Mouse (Mus musculus) CH12.LX (cell line): ENCODE results near the gene Gm19684.

Source experiments
- CHD1 ChIP-seq: IDR thresholded peaks from 2 replicates; pipeline ENCODE4 v1.6.1; 2012; ENCODE audit warnings: low read depth, low read length, improper control_type of control experiment, inconsistent platforms
- CTCF ChIP-seq, 2 experiments: IDR thresholded peaks in 1 of 2; conservative IDR thresholded peaks in 1 of 2; 2 replicates each; pipeline ENCODE4 v1.5.1; 2011 to 2012; ENCODE audit warnings: low read depth in 2 of 2, low read length in 2 of 2, improper control_type of control experiment in 1 of 2, inconsistent platforms in 1 of 2, mild to moderate bottlenecking in 1 of 2, moderate library complexity in 1 of 2
- EP300 ChIP-seq: IDR thresholded peaks from 2 replicates; pipeline ENCODE4 v1.6.1; 2011; ENCODE audit warnings: low read length, improper control_type of control experiment
- GABPA ChIP-seq: IDR thresholded peaks from 2 replicates; pipeline ENCODE4 v1.6.1; 2012; ENCODE audit warnings: low read depth, low read length, improper control_type of control experiment, inconsistent platforms; ENCODE audit not compliant: insufficient replicate concordance
- HCFC1 ChIP-seq: IDR thresholded peaks from 2 replicates; pipeline ENCODE4 v1.6.1; 2012; ENCODE audit warnings: low read depth, mild to moderate bottlenecking, inconsistent platforms, low read length, improper control_type of control experiment
- MAX ChIP-seq: IDR thresholded peaks from 2 replicates; pipeline ENCODE4 v1.6.1; 2011; ENCODE audit warnings: low read length, improper control_type of control experiment
- MYC ChIP-seq: IDR thresholded peaks from 2 replicates; pipeline ENCODE4 v1.6.1; 2011; ENCODE audit warnings: low read depth, mild to moderate bottlenecking, improper control_type of control experiment, low read length
- NRF1 ChIP-seq: IDR thresholded peaks from 2 replicates; pipeline ENCODE4 v1.6.1; 2014; ENCODE audit warnings: low read depth, mild to moderate bottlenecking, inconsistent platforms, low read length, improper control_type of control experiment, moderate library complexity
- TCF12 ChIP-seq: IDR thresholded peaks from 2 replicates; pipeline ENCODE4 v1.6.1; 2014; ENCODE audit warnings: low read depth, mild to moderate bottlenecking, inconsistent platforms, low read length, improper control_type of control experiment
- ZKSCAN1 ChIP-seq: IDR thresholded peaks from 2 replicates; pipeline ENCODE4 v1.6.1; 2012; ENCODE audit warnings: low read depth, inconsistent platforms, low read length, improper control_type of control experiment, borderline replicate concordance
- ZNF384 ChIP-seq: IDR thresholded peaks from 2 replicates; pipeline ENCODE4 v1.6.1; 2012; ENCODE audit warnings: low read depth, low read length, improper control_type of control experiment, inconsistent platforms

- TF ChIP-seq CTCF (conservative IDR thresholded peaks at IDR 0.05 in 1 of 2, IDR thresholded peaks at IDR 0.05 in 1 of 2; ENCODE audit: low read depth in 2 of 2, low read length in 2 of 2) (no peak), CHD1 (no peak), HCFC1 (no peak), MYC (no peak), ZKSCAN1 (no peak), NRF1 (no peak), TCF12 (no peak), EP300 (no peak), MAX (no peak), GABPA (no peak), ZNF384 (no peak)
These were observed 23.8 kb downstream of the Gm19684 start for GRCm38 (mm10) chr17:36145111-36145860.
